Mouse (Mus musculus): Measurements from ENCODE around the gene Fgd6.

Gene Fgd6

GRCm38 (mm10) chr10:94095743-94096465 is 60.1 kb downstream of the Fgd6 start:
- no peak for DNase-seq (ENCODE audit: low spot score in 2 of 2)

- DNase-seq (ENCODE audit: low spot score in 2 of 2): no peak
These were observed 61.5 kb downstream of the Fgd6 start for GRCm38 (mm10) chr10:94097081-94097845.

GRCm38 (mm10) chr10:94098100-94098499 is 62.3 kb downstream of the Fgd6 start:
- no peak for DNase-seq (ENCODE audit: low spot score in 2 of 2)

GRCm38 (mm10) chr10:94105498-94105897 is 69.7 kb downstream of the Fgd6 start:
- no peak for DNase-seq (ENCODE audit: low spot score in 2 of 2)

- no peak for DNase-seq (ENCODE audit: low spot score in 2 of 2)
These were observed 71.4 kb downstream of the Fgd6 start for GRCm38 (mm10) chr10:94107168-94107567.

GRCm38 (mm10) chr10:94107607-94108006 is 71.8 kb downstream of the Fgd6 start:
- no peak for DNase-seq (ENCODE audit: low spot score in 2 of 2)

- no peak for DNase-seq (ENCODE audit: low spot score in 2 of 2)
These were observed 73.0 kb downstream of the Fgd6 start for GRCm38 (mm10) chr10:94108791-94109190.

GRCm38 (mm10) chr10:94110834-94111754 is 75.3 kb downstream of the Fgd6 start:
- no peak for DNase-seq (ENCODE audit: low spot score in 2 of 2)

GRCm38 (mm10) chr10:94112207-94112606 is 76.4 kb downstream of the Fgd6 start:
- DNase-seq (ENCODE audit: low spot score in 2 of 2): no peak

GRCm38 (mm10) chr10:94115893-94116599 is 80.2 kb downstream of the Fgd6 start:
- DNase-seq (ENCODE audit: low spot score in 2 of 2): peak; percentile 48 to 81

GRCm38 (mm10) chr10:94116781-94117340 is 81.1 kb downstream of the Fgd6 start:
- no peak for DNase-seq (ENCODE audit: low spot score in 2 of 2)

- no peak for DNase-seq (ENCODE audit: low spot score in 2 of 2)
These were observed 82.1 kb downstream of the Fgd6 start for GRCm38 (mm10) chr10:94117916-94118315.

GRCm38 (mm10) chr10:94118993-94119392 is 83.2 kb downstream of the Fgd6 start:
- DNase-seq (ENCODE audit: low spot score in 2 of 2): no peak

- DNase-seq (ENCODE audit: low spot score in 2 of 2): no peak
These were observed 84.9 kb downstream of the Fgd6 start for GRCm38 (mm10) chr10:94120676-94121075.

- DNase-seq (ENCODE audit: low spot score in 2 of 2): no peak
These were observed 86.8 kb downstream of the Fgd6 start for GRCm38 (mm10) chr10:94122595-94122994.

- DNase-seq (ENCODE audit: low spot score in 2 of 2): no peak
These were observed 87.8 kb downstream of the Fgd6 start for GRCm38 (mm10) chr10:94123581-94123980.

- DNase-seq (ENCODE audit: low spot score in 2 of 2): peak in 1 of 2 experiments; percentile 12
These were observed 88.6 kb downstream of the Fgd6 start for GRCm38 (mm10) chr10:94124376-94124775.

GRCm38 (mm10) chr10:94129680-94130119 is 93.9 kb downstream of the Fgd6 start:
- DNase-seq (ENCODE audit: low spot score in 2 of 2): no peak

GRCm38 (mm10) chr10:94133081-94133480 is 97.3 kb downstream of the Fgd6 start:
- DNase-seq (ENCODE audit: low spot score in 2 of 2): no peak

- DNase-seq (ENCODE audit: low spot score in 2 of 2): no peak
These were observed 97.9 kb downstream of the Fgd6 start for GRCm38 (mm10) chr10:94133674-94134073.
